In genomic region chr1:165642780-165643311, GRCm38 (mm10) we compare ENCODE assay signal across 8 mouse cellular contexts. TPM values are rescaled to one million over a fixed set of nuclear protein-coding genes. Genes with fewer than 3 reads are reported as not detected.
DNase-seq lines count a peak whose midpoint lies in the region; ATAC-seq lines count a peak whose summit lies in the region.

No protein-coding gene starts in this region.

- H3K9ac ChIP-seq in liver, embryonic 11.5 days (ENCODE audit: low read depth, low read length), result peak overlapping the region; percentile 81
- peak overlapping the region; percentile 94 for H3K9ac ChIP-seq in neural tube, embryonic 11.5 days (ENCODE audit: low read length)

- peak overlapping the region; percentile 81 for H3K4me3 ChIP-seq in liver, embryonic 11.5 days (ENCODE audit: low read depth, low read length)
- peak overlapping the region; percentile 75 for H3K4me3 ChIP-seq in neural tube, embryonic 11.5 days (ENCODE audit: low read depth, low read length)

- no peaks in the 10 kb centered on the region for H3K36me3 ChIP-seq in liver, embryonic 11.5 days (ENCODE audit: control insufficient read depth, insufficient read depth, low read length)
- no peaks in the 10 kb centered on the region for H3K36me3 ChIP-seq in neural tube, embryonic 11.5 days (ENCODE audit: control insufficient read depth, insufficient read depth, low read length)

- peaks cover 4% of the 10 kb centered on the region; the same call in 1 of the 2 replicates for H3K4me1 ChIP-seq in liver, embryonic 11.5 days (replicated peaks; ENCODE audit: control insufficient read depth, insufficient read depth, low read length)
- no peaks in the 10 kb centered on the region for H3K4me1 ChIP-seq in neural tube, embryonic 11.5 days (ENCODE audit: control insufficient read depth, insufficient read depth, low read length)

- H3K27ac ChIP-seq in liver, embryonic 11.5 days (ENCODE audit: low read depth, low read length), result peak overlapping the region; percentile 66
- H3K27ac ChIP-seq in neural tube, embryonic 11.5 days (ENCODE audit: low read depth, low read length), result peak overlapping the region; percentile 90

- no peaks in the 10 kb centered on the region for H3K9me3 ChIP-seq in liver, embryonic 11.5 days (ENCODE audit: control insufficient read depth, low read length)
- no peaks in the 10 kb centered on the region for H3K9me3 ChIP-seq in neural tube, embryonic 11.5 days (ENCODE audit: control insufficient read depth, low read length)

- WGBS in liver, embryonic 11.5 days, result under 1% methylated on average over 16 of the region's 16 CpGs
- 0% methylated on average over 16 of the region's 16 CpGs for WGBS in neural tube, embryonic 11.5 days

- peak; percentile 40 for ATAC-seq in liver, embryonic 11.5 days (replicated peaks; ENCODE audit: low FRiP score)
- peak; percentile 83 for ATAC-seq in neural tube, embryonic 11.5 days (ENCODE audit: insufficient read depth, low FRiP score, low TSS enrichment)

- H3K27me3 ChIP-seq in liver, embryonic 11.5 days (replicated peaks; ENCODE audit: control insufficient read depth, insufficient read depth, low read length), result no peaks in the 10 kb centered on the region
- H3K27me3 ChIP-seq in neural tube, embryonic 11.5 days (ENCODE audit: control insufficient read depth, insufficient read depth, low read length), result no peaks in the 10 kb centered on the region

- H3K4me2 ChIP-seq in liver, embryonic 11.5 days, result peak overlapping the region; percentile 86
- peak overlapping the region; percentile 55 for H3K4me2 ChIP-seq in neural tube, embryonic 11.5 days (ENCODE audit: low read depth)

- DNase-seq in ovary, postnatal 14 days (ENCODE audit: low spot score), result peak; percentile 37
- no peak for DNase-seq in ovary, postnatal 10 days (ENCODE audit: low spot score)
- DNase-seq in embryo, embryonic 10 days (ENCODE audit: low spot score), result peak; percentile 85
- DNase-seq in heart, adult 18-20 months, result peak; percentile 63 to 66
- DNase-seq in kidney, adult 18-20 months, result peak; percentile 67
- peak; percentile 69 for DNase-seq in liver, embryonic 11.5 days (ENCODE audit: low spot score)
- peak; percentile 76 for DNase-seq in neural tube, embryonic 11.5 days (ENCODE audit: low spot score)
- no peak for DNase-seq in thymus, postnatal 0 days (ENCODE audit: low spot score)

RNA-seq across cellular contexts. Expression of gene Mpzl1, which starts 8.5 kb away (rescaled TPM):
- total RNA-seq in heart, adult 18-20 months (2021), result 10 to 100 TPM; 12.8 to 13.2 TPM
- 85.7 and 89.5 TPM in 2 replicates for polyA plus RNA-seq in liver, embryonic 11.5 days (2014; fragmentation: Nextera tagmentation; extraction: Ambion mirVana)
- polyA plus RNA-seq in neural tube, embryonic 11.5 days (2014; fragmentation: Nextera tagmentation; extraction: Ambion mirVana), result 157 and 163 TPM in 2 replicates
- 17.4 and 17.8 TPM in 2 replicates for polyA plus RNA-seq in thymus, postnatal 0 days (2015; fragmentation: Nextera tagmentation; extraction: Ambion mirVana)

Comparison
In these comparisons a context has a peak if more than half of its experiments do, and no peak if none do; other contexts are left out.
1. DNase-seq: peak in ovary, postnatal 14 days (single experiment), embryo, embryonic 10 days (single experiment), heart, adult 18-20 months (2 of 2), kidney, adult 18-20 months (single experiment), liver, embryonic 11.5 days (single experiment) and neural tube, embryonic 11.5 days (single experiment); none in ovary, postnatal 10 days (single experiment) and thymus, postnatal 0 days (single experiment).